Mouse (Mus musculus) C2C12 (cell line): ENCODE measurements at regions not wholly inside any gene's neighbourhood (a gene's known extent, or its start where the extent isn't known, plus 50 kb on each side); places are given as distances from the start of the nearest gene placed in this dataset.

ENCODE experiments used
- CEBPB ChIP-seq: IDR thresholded peaks from one replicate; pipeline ENCODE4 v1.6.1; 2011; ENCODE audit warnings: low read depth, mild to moderate bottlenecking, control low read depth, moderate library complexity
- CTCF ChIP-seq: IDR thresholded peaks from one replicate; pipeline ENCODE4 v1.5.1; 2011; ENCODE audit not compliant: control insufficient read depth, insufficient read depth, insufficient read length
- MAX ChIP-seq: IDR thresholded peaks from one replicate; pipeline ENCODE4 v1.6.1; 2011; ENCODE audit warnings: mild to moderate bottlenecking, control low read depth
- MYOG ChIP-seq: IDR thresholded peaks from one replicate; pipeline ENCODE4 v1.6.1; 2011; ENCODE audit not compliant: control insufficient read depth, insufficient read length; ENCODE audit errors: extremely low read depth
- USF1 ChIP-seq: IDR thresholded peaks from one replicate; pipeline ENCODE4 v1.6.1; 2011; ENCODE audit warnings: low read depth, mild to moderate bottlenecking, control low read depth, moderate library complexity

DNA sequence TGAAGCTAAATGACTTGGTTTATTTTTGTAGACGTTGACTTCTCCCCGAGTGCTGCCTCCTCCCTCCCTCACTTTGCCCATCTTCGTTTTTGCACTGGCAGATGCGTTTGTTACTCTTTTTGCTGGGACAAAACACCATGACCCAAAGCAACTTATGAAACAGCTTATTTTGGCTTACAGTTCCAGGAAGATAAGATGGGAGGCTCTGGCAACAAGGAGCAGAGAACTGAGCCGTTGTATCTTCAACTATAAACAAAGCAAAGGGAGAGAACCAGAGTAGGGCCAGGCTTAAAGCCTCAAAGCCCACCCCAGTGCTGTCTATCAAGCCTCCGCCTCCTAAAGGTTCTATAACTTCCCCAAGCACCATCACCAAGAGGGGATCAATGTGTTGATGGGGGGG lies 88.7 kb downstream of the Hsd17b3 start:
- no peak for TF ChIP-seq CTCF
- no peak for TF ChIP-seq MAX
- no peak for TF ChIP-seq CEBPB
- no peak for TF ChIP-seq MYOG
- TF ChIP-seq USF1 = no peak
